Mouse (Mus musculus): Measurements from ENCODE around the gene Ppm1a. TPM values are rescaled to one million over a fixed set of nuclear protein-coding genes. Genes with fewer than 3 reads are reported as not detected.

Gene Ppm1a
- total RNA-seq, 2 experiments from 2014 or later = 156 to 160 TPM

Other genes with a start within 250 kb of the Ppm1a start
- 1 to 10 TPM; 2.1 to 2.6 TPM for gene Pcnx4, start 221.1 kb upstream of the Ppm1a start, total RNA-seq (2021)
- gene Gm4756, start 107.8 kb upstream of the Ppm1a start, total RNA-seq (2021) = not detected
- 10 to 100 TPM; 21.9 to 26.7 TPM for gene Dhrs7, start 92.5 kb upstream of the Ppm1a start, total RNA-seq (2021)
- not detected for gene Six6, start 182.4 kb downstream of the Ppm1a start, total RNA-seq (2021)
- under 1 TPM; 0.43 to 0.47 TPM for gene 4930447C04Rik, start 183.3 kb downstream of the Ppm1a start, total RNA-seq (2021)